Mouse (Mus musculus) MEL (cell line): ENCODE results near the gene Stard10. TPM values are rescaled to one million over a fixed set of nuclear protein-coding genes. Genes with fewer than 3 reads are reported as not detected.

Experiments used
- DNase-seq: peaks from one replicate; pipeline ENCODE4 v3.0.0; 2011; ENCODE audit warnings: low read depth, low spot score
- H3K27ac ChIP-seq: 2 replicates; pipeline ENCODE4 v1.5.1; 2012; ENCODE audit warnings: low read depth, mild to moderate bottlenecking, control low read depth, low read length, moderate library complexity; ENCODE audit not compliant: control insufficient read depth
- H3K27me3 ChIP-seq, 2 experiments: fragments of 150-350 bp in 1 of 2; sonication (generic) in 1 of 2; 2 replicates each; pipeline ENCODE4 v1.6.1; 2012; ENCODE audit warnings: low read length in 2 of 2, mild to moderate bottlenecking in 2 of 2, improper control_type of control experiment in 1 of 2, moderate library complexity in 1 of 2; ENCODE audit not compliant: insufficient read depth in 2 of 2, control insufficient read depth in 1 of 2
- H3K36me3 ChIP-seq, 2 experiments: 2 replicates each; pipeline ENCODE4 v1.6.1; 2012 to 2014; ENCODE audit warnings: low read length in 2 of 2, improper control_type of control experiment in 1 of 2, inconsistent platforms in 1 of 2, mild to moderate bottlenecking in 1 of 2; ENCODE audit not compliant: insufficient read depth in 2 of 2, control insufficient read depth in 1 of 2
- H3K4me1 ChIP-seq, 2 experiments: fragments of 150-350 bp in 1 of 2; sonication (generic) in 1 of 2; 2 replicates each; pipeline ENCODE4 v1.6.1; 2012; ENCODE audit warnings: low read length in 2 of 2, improper control_type of control experiment in 1 of 2, mild to moderate bottlenecking in 1 of 2; ENCODE audit not compliant: insufficient read depth in 2 of 2, control insufficient read depth in 1 of 2
- H3K4me3 ChIP-seq, 2 experiments: fragments of 150-350 bp in 1 of 2; sonication (generic) in 1 of 2; 2 replicates each; pipeline ENCODE4 v1.5.1; 2012; ENCODE audit warnings: low read depth in 2 of 2, low read length in 2 of 2, mild to moderate bottlenecking in 2 of 2, moderate library complexity in 2 of 2, control low read depth in 1 of 2, improper control_type of control experiment in 1 of 2; ENCODE audit not compliant: control insufficient read depth in 1 of 2, insufficient read depth in 1 of 2
- H3K79me2 ChIP-seq: 2 replicates; pipeline ENCODE4 v1.6.1; 2012; ENCODE audit warnings: mild to moderate bottlenecking, low read length, moderate library complexity; ENCODE audit not compliant: control insufficient read depth, poor library complexity, insufficient read depth
- H3K9ac ChIP-seq: 2 replicates; pipeline ENCODE4 v1.6.1; 2012; ENCODE audit warnings: low read depth, mild to moderate bottlenecking, control low read depth, low read length, moderate library complexity; ENCODE audit not compliant: control insufficient read depth, poor library complexity, severe bottlenecking
- H3K9me3 ChIP-seq: fragments of 150-350 bp; sonication (generic); replicated peaks from 2 replicates; pipeline ENCODE4 v1.6.1; 2012; ENCODE audit warnings: mild to moderate bottlenecking, low read length, improper control_type of control experiment, moderate library complexity; ENCODE audit not compliant: insufficient read depth
- CHD2 ChIP-seq: IDR thresholded peaks from 2 replicates; pipeline ENCODE4 v1.6.1; 2011; ENCODE audit warnings: low read length, improper control_type of control experiment
- E2F4 ChIP-seq: IDR thresholded peaks from 2 replicates; pipeline ENCODE4 v1.6.1; 2011; ENCODE audit warnings: low read depth, low read length, improper control_type of control experiment, borderline replicate concordance
- ELF1 ChIP-seq: IDR thresholded peaks from 2 replicates; pipeline ENCODE4 v1.6.1; 2014; ENCODE audit warnings: low read depth, mild to moderate bottlenecking, inconsistent platforms, low read length, improper control_type of control experiment, moderate library complexity
- GABPA ChIP-seq: IDR thresholded peaks from 2 replicates; pipeline ENCODE4 v1.6.1; 2012; ENCODE audit warnings: low read depth, mild to moderate bottlenecking, inconsistent platforms, low read length, improper control_type of control experiment, moderate library complexity
- MAFK ChIP-seq: IDR thresholded peaks from 2 replicates; pipeline ENCODE4 v1.6.1; 2011; ENCODE audit warnings: low read depth, mild to moderate bottlenecking, low read length, improper control_type of control experiment, borderline replicate concordance
- MAX ChIP-seq: IDR thresholded peaks from 2 replicates; pipeline ENCODE4 v1.6.1; 2011; ENCODE audit warnings: low read length, improper control_type of control experiment
- MAZ ChIP-seq: IDR thresholded peaks from 2 replicates; pipeline ENCODE4 v1.6.1; 2012; ENCODE audit warnings: low read depth, mild to moderate bottlenecking, inconsistent platforms, low read length, improper control_type of control experiment
- MEF2A ChIP-seq: IDR thresholded peaks from 2 replicates; pipeline ENCODE4 v1.6.1; 2014; ENCODE audit warnings: low read depth, mild to moderate bottlenecking, inconsistent platforms, low read length, improper control_type of control experiment; ENCODE audit not compliant: poor library complexity, insufficient replicate concordance, severe bottlenecking; ENCODE audit errors: extremely low read depth
- MXI1 ChIP-seq: IDR thresholded peaks from 2 replicates; pipeline ENCODE4 v1.6.1; 2011; ENCODE audit warnings: mild to moderate bottlenecking, low read depth, low read length, improper control_type of control experiment
- MYC ChIP-seq: IDR thresholded peaks from 2 replicates; pipeline ENCODE4 v1.6.1; 2011; ENCODE audit warnings: low read depth, mild to moderate bottlenecking, low read length, improper control_type of control experiment, moderate library complexity
- NELFE ChIP-seq: IDR thresholded peaks from 2 replicates; pipeline ENCODE4 v1.6.1; 2011; ENCODE audit warnings: low read depth, low read length, improper control_type of control experiment
- NRF1 ChIP-seq: IDR thresholded peaks from 2 replicates; pipeline ENCODE4 v1.6.1; 2014; ENCODE audit warnings: low read depth, mild to moderate bottlenecking, inconsistent platforms, low read length, improper control_type of control experiment, moderate library complexity; ENCODE audit not compliant: poor library complexity, insufficient read depth, severe bottlenecking
- POLR2A ChIP-seq, 2 experiments: IDR thresholded peaks; 2 replicates each; pipeline ENCODE4 v1.6.1; 2011 to 2012; ENCODE audit warnings: low read length in 2 of 2, mild to moderate bottlenecking in 2 of 2, control low read depth in 1 of 2, improper control_type of control experiment in 1 of 2, low read depth in 1 of 2, moderate library complexity in 1 of 2; ENCODE audit not compliant: control insufficient read depth in 1 of 2, insufficient read depth in 1 of 2, poor library complexity in 1 of 2
- POLR2AphosphoS2 ChIP-seq: IDR thresholded peaks from 2 replicates; pipeline ENCODE4 v1.6.1; 2011; ENCODE audit warnings: low read length, improper control_type of control experiment
- POLR2AphosphoS5 ChIP-seq: IDR thresholded peaks from 2 replicates; pipeline ENCODE4 v1.6.1; 2012; ENCODE audit warnings: low read depth, borderline replicate concordance, mild to moderate bottlenecking, inconsistent platforms, low read length, moderate library complexity, mixed read lengths
- RAD21 ChIP-seq: IDR thresholded peaks from 2 replicates; pipeline ENCODE4 v1.6.1; 2011; ENCODE audit warnings: mild to moderate bottlenecking, low read depth, low read length, improper control_type of control experiment
- RCOR1 ChIP-seq: IDR thresholded peaks from 2 replicates; pipeline ENCODE4 v1.6.1; 2012; ENCODE audit warnings: low read depth, mild to moderate bottlenecking, inconsistent platforms, low read length, improper control_type of control experiment
- TBP ChIP-seq: IDR thresholded peaks from 2 replicates; pipeline ENCODE4 v1.8.0; 2011; ENCODE audit warnings: low read depth, low read length, improper control_type of control experiment
- UBTF ChIP-seq: IDR thresholded peaks from 2 replicates; pipeline ENCODE4 v1.6.1; 2012; ENCODE audit warnings: low read depth, mild to moderate bottlenecking, inconsistent platforms, low read length, improper control_type of control experiment, moderate library complexity, borderline replicate concordance; ENCODE audit not compliant: insufficient read depth
- USF1 ChIP-seq: IDR thresholded peaks from 2 replicates; pipeline ENCODE4 v1.6.1; 2014; ENCODE audit warnings: low read depth, mild to moderate bottlenecking, inconsistent platforms, low read length, improper control_type of control experiment, moderate library complexity
- polyA plus RNA-seq, 2 experiments: library from polyadenylated mRNA; stranded (reverse) in 1 of 2; unstranded in 1 of 2; fragments of >175 nt in 1 of 2; fragments of >200 nt in 1 of 2; gene quantifications; 2 replicates each; pipeline versions ENCODE4 v1.2.1 to v1.2.4; 2012; ENCODE audit warnings: low replicate concordance in 2 of 2, low read depth in 1 of 2; ENCODE audit not compliant: insufficient read length in 2 of 2, insufficient read depth in 1 of 2, missing spikeins in 1 of 2
- total RNA-seq: library from RNA; depleted of rRNA; stranded (reverse); fragments of 300-350 nt; gene quantifications from 2 replicates; pipeline ENCODE4 v1.2.3, GENCODE M21; 2012

Stard10 gene
- total and polyA plus RNA-seq, 3 experiments: 9.3 to 17.9 TPM; not detected in 1

GRCm38 (mm10) chr7:101352404-101352803 is 35.5 kb downstream of the Stard10 start:
- no peaks in the 10 kb centered on the region for H3K9me3 ChIP-seq
- no peak overlapping the region for H3K4me3 ChIP-seq
- DNase-seq: no peak
- H3K27ac ChIP-seq: no peak overlapping the region
- peaks cover 8% of the 10 kb centered on the region for H3K79me2 ChIP-seq
- H3K4me1 ChIP-seq: peaks cover under 1 to 9% of the 10 kb centered on the region in 2 experiments; a peak in 2 of 4 replicates
- TF ChIP-seq NRF1 (no peak), MYC (no peak), ELF1 (no peak)
- no peaks in the 10 kb centered on the region; a peak in 1 of 4 replicates for H3K36me3 ChIP-seq
- no peaks in the 10 kb centered on the region for H3K27me3 ChIP-seq
- no peak overlapping the region for H3K9ac ChIP-seq

- DNase-seq: no peak
- no peaks in the 10 kb centered on the region for H3K27me3 ChIP-seq
- H3K36me3 ChIP-seq: no peaks in the 10 kb centered on the region
- no peak overlapping the region for H3K27ac ChIP-seq
- peaks cover 0 to under 1% of the 10 kb centered on the region in 2 experiments; a peak in 1 of 4 replicates for H3K4me1 ChIP-seq
- H3K79me2 ChIP-seq: 0 out of 2 replicates have a peak, but pooled peaks cover 2% of the 10 kb centered on the region
- no peak overlapping the region for H3K9ac ChIP-seq
- H3K9me3 ChIP-seq: no peaks in the 10 kb centered on the region
- H3K4me3 ChIP-seq: no peak overlapping the region
- TF ChIP-seq MXI1 (no peak), E2F4 (no peak), RAD21 (no peak), MAX (no peak), NELFE (no peak), POLR2A (IDR thresholded peaks at IDR 0.05; ENCODE audit: control insufficient read depth in 1 of 2, insufficient read depth in 1 of 2, low read depth in 1 of 2, low read length in 2 of 2, poor library complexity in 1 of 2) (no peak), POLR2AphosphoS5 (no peak), TBP (no peak), USF1 (no peak), MAFK (no peak), POLR2AphosphoS2 (no peak), RCOR1 (no peak), MEF2A (no peak), GABPA (no peak), CHD2 (no peak), UBTF (no peak), MAZ (no peak)
Observed at GRCm38 (mm10) chr7:101354423-101354822, 37.5 kb downstream of the Stard10 start.
